Mouse (Mus musculus) thymus, postnatal 36 days (tissue): ENCODE measurements around the gene Ugt2b37.
"Not testable (repeated sequence)": the region's sequence is repeated elsewhere in the genome, so short reads cannot be mapped to it uniquely, and the experiment has no call there.

ENCODE experiments used
- DNase-seq, 2 experiments: peaks; one replicate each; pipeline ENCODE4 v3.0.0; 2022; ENCODE audit warnings: mixed read lengths in 2 of 2

Ugt2b37 gene

GRCm38 (mm10) chr5:87254676-87255075, at the start of gene Ugt2b37:
Ugt2b37 (minus strand) TSS chr5:87254804.
- not testable (repeated sequence) for DNase-seq

GRCm38 (mm10) chr5:87286180-87286579, 31.6 kb upstream of the Ugt2b37 start:
- DNase-seq = not testable (repeated sequence)

- DNase-seq = not testable (repeated sequence)
These were observed 21.4 kb upstream of the Ugt2b37 start for GRCm38 (mm10) chr5:87275986-87276385.

GRCm38 (mm10) chr5:87275581-87275980, 21.0 kb upstream of the Ugt2b37 start:
- DNase-seq = no peak

GRCm38 (mm10) chr5:87255831-87256230, 1.2 kb upstream of the Ugt2b37 start:
- no peak for DNase-seq

GRCm38 (mm10) chr5:87242140-87242539, 12.5 kb downstream of the Ugt2b37 start:
- DNase-seq = not testable (repeated sequence)

- DNase-seq = not testable (repeated sequence)
These were observed 58.2 kb downstream of the Ugt2b37 start for GRCm38 (mm10) chr5:87196430-87196829.
